Mouse (Mus musculus) lung, postnatal 25 days (tissue): Measurements from ENCODE around the gene Acrbp.
"Not testable (repeated sequence)": the region's sequence is repeated elsewhere in the genome, so short reads cannot be mapped to it uniquely, and the experiment has no call there.

Experiments used
- DNase-seq: peaks from one replicate; pipeline ENCODE4 v3.0.0; 2022; ENCODE audit warnings: low spot score

Acrbp gene

GRCm38 (mm10) chr6:125049678-125050077, at the start of gene Acrbp:
Gene Acrbp (plus strand): TSS chr6:125049689.
- no peak for DNase-seq

- DNase-seq, result no peak
Observed at GRCm38 (mm10) chr6:125003706-125004105, 45.8 kb upstream of the Acrbp start.

GRCm38 (mm10) chr6:125005086-125005485, 44.4 kb upstream of the Acrbp start:
- DNase-seq, result no peak

GRCm38 (mm10) chr6:125008060-125008459, 41.4 kb upstream of the Acrbp start:
- DNase-seq, result no peak

GRCm38 (mm10) chr6:125008586-125009128, 40.8 kb upstream of the Acrbp start:
- DNase-seq, result peak; percentile 100

- DNase-seq, result no peak
Observed at GRCm38 (mm10) chr6:125009129-125009180, 40.5 kb upstream of the Acrbp start, which contains the start of gene Zfp384. Gene Zfp384 (plus strand): TSS chr6:125009145.

GRCm38 (mm10) chr6:125009181-125010073, 40.1 kb upstream of the Acrbp start:
- peak; percentile 84 for DNase-seq

GRCm38 (mm10) chr6:125017682-125018081, 31.8 kb upstream of the Acrbp start:
- DNase-seq, result no peak

GRCm38 (mm10) chr6:125030532-125030931, 19.0 kb upstream of the Acrbp start:
- DNase-seq, result peak; percentile 42

GRCm38 (mm10) chr6:125031604-125032003, 17.9 kb upstream of the Acrbp start:
- no peak for DNase-seq

- DNase-seq, result no peak
Observed at GRCm38 (mm10) chr6:125038666-125039065, 10.8 kb upstream of the Acrbp start.

GRCm38 (mm10) chr6:125039131-125039530, 10.4 kb upstream of the Acrbp start:
- no peak for DNase-seq

GRCm38 (mm10) chr6:125039533-125040153, 9.8 kb upstream of the Acrbp start, which contains the start of gene Ing4:
Gene Ing4 (plus strand): TSS chr6:125039760.
- peak; percentile 95 for DNase-seq

GRCm38 (mm10) chr6:125040221-125040620, 9.3 kb upstream of the Acrbp start:
- DNase-seq, result no peak

- peak; percentile 26 for DNase-seq
Observed at GRCm38 (mm10) chr6:125041047-125041446, 8.4 kb upstream of the Acrbp start.

GRCm38 (mm10) chr6:125042081-125042480, 7.4 kb upstream of the Acrbp start:
- DNase-seq, result no peak

- DNase-seq, result peak; percentile 82
Observed at GRCm38 (mm10) chr6:125046691-125047090, 2.8 kb upstream of the Acrbp start.

GRCm38 (mm10) chr6:125051237-125051636, 1.7 kb downstream of the Acrbp start:
- DNase-seq, result no peak

- DNase-seq, result no peak
Observed at GRCm38 (mm10) chr6:125061493-125061892, 12.0 kb downstream of the Acrbp start.

GRCm38 (mm10) chr6:125062511-125062910, 13.0 kb downstream of the Acrbp start:
- no peak for DNase-seq

- no peak for DNase-seq
Observed at GRCm38 (mm10) chr6:125063906-125064305, 14.4 kb downstream of the Acrbp start.

- not testable (repeated sequence) for DNase-seq
Observed at GRCm38 (mm10) chr6:125065223-125065622, 15.7 kb downstream of the Acrbp start.

GRCm38 (mm10) chr6:125067571-125067995, 18.1 kb downstream of the Acrbp start, which contains the start of gene Lpar5:
Gene Lpar5 (plus strand): TSS chr6:125067920.
- no peak for DNase-seq
